In genomic region chr12:49381721-49382365, GRCm38 (mm10) we compare ENCODE assay signal across 18 mouse cellular contexts. TPM values are rescaled to one million over a fixed set of nuclear protein-coding genes. Genes with fewer than 3 reads are reported as not detected.
DNase-seq lines count a peak whose midpoint lies in the region; ATAC-seq lines count a peak whose summit lies in the region.
"Had no signal": no experiment of that assay in that cellular context is flagged by ENCODE, and none has a peak within 500 bp of the region (broad histone marks: within the 10 kb centered on the region; RNA-seq: fewer than 3 reads in every experiment).

No protein-coding gene starts in this region.

- H3K36me3 ChIP-seq in midbrain, embryonic 10.5 days: no peaks in the 10 kb centered on the region
- H3K36me3 ChIP-seq in midbrain, embryonic 16.5 days (ENCODE audit: control insufficient read depth, insufficient read depth, low read length): no peaks in the 10 kb centered on the region
- H3K36me3 ChIP-seq in forebrain, embryonic 10.5 days (replicated peaks): peaks cover 16% of the 10 kb centered on the region
- H3K36me3 ChIP-seq: G1E; liver, embryonic 12.5 days; neural tube, embryonic 12.5 days had no signal

- no peak overlapping the region for H3K9ac ChIP-seq in midbrain, embryonic 16.5 days (ENCODE audit: low read depth, low read length)
- H3K9ac ChIP-seq: liver, embryonic 12.5 days; neural tube, embryonic 12.5 days had no signal

- H3K4me3 ChIP-seq in midbrain, embryonic 10.5 days: no peak overlapping the region
- no peak overlapping the region; the same call in 1 of the 2 replicates for H3K4me3 ChIP-seq in midbrain, embryonic 16.5 days (ENCODE audit: low read depth, low read length)
- H3K4me3 ChIP-seq in forebrain, embryonic 10.5 days: peak overlapping the region; percentile 81
- H3K4me3 ChIP-seq: liver, embryonic 12.5 days; neural tube, embryonic 12.5 days had no signal

- no peak for ATAC-seq in midbrain, embryonic 16.5 days
- ATAC-seq: liver, embryonic 12.5 days had no signal

- H3K27ac ChIP-seq in midbrain, embryonic 10.5 days (replicated peaks): no peak overlapping the region
- H3K27ac ChIP-seq in midbrain, embryonic 16.5 days (ENCODE audit: low read length): no peak overlapping the region; the same call in 1 of the 2 replicates
- peak overlapping the region; percentile 96 for H3K27ac ChIP-seq in forebrain, embryonic 10.5 days
- H3K27ac ChIP-seq: liver, embryonic 12.5 days; macrophage; neural tube, embryonic 12.5 days had no signal

- WGBS in midbrain, embryonic 10.5 days: under 1% methylated on average over 19 of the region's 19 CpGs
- whole genome bisulfite sequencing in midbrain, embryonic 16.5 days: under 1% methylated on average over 19 of the region's 19 CpGs
- under 1% methylated on average over 19 of the region's 19 CpGs for WGBS in forebrain, embryonic 10.5 days

- H3K4me1 ChIP-seq in midbrain, embryonic 10.5 days: peaks cover 22% of the 10 kb centered on the region
- H3K4me1 ChIP-seq in midbrain, embryonic 16.5 days (ENCODE audit: control insufficient read depth, insufficient read depth, low read length): peaks cover 6% of the 10 kb centered on the region
- peaks cover 59% of the 10 kb centered on the region for H3K4me1 ChIP-seq in forebrain, embryonic 10.5 days

- intact Hi-C loops in heart, postnatal 10 days (cut with DNase I): no loop called here

- no peaks in the 10 kb centered on the region for H3K9me3 ChIP-seq in midbrain, embryonic 10.5 days (replicated peaks)
- no peaks in the 10 kb centered on the region; the same call in 1 of the 2 replicates for H3K9me3 ChIP-seq in midbrain, embryonic 16.5 days (replicated peaks; ENCODE audit: control insufficient read depth, low read length, poor library complexity, severe bottlenecking)
- H3K9me3 ChIP-seq in forebrain, embryonic 10.5 days: peaks cover 3% of the 10 kb centered on the region; the same call in 1 of the 2 replicates
- H3K9me3 ChIP-seq: liver, embryonic 12.5 days; neural tube, embryonic 12.5 days had no signal

- H3K27me3 ChIP-seq in midbrain, embryonic 10.5 days (ENCODE audit: low read depth, poor library complexity, severe bottlenecking): peaks cover 100% of the 10 kb centered on the region
- H3K27me3 ChIP-seq in midbrain, embryonic 16.5 days (ENCODE audit: control insufficient read depth, insufficient read depth, low read depth, low read length): peaks cover 54% of the 10 kb centered on the region
- peaks cover 100% of the 10 kb centered on the region for H3K27me3 ChIP-seq in forebrain, embryonic 10.5 days (ENCODE audit: poor library complexity, severe bottlenecking)

- H3K4me2 ChIP-seq in midbrain, embryonic 16.5 days (ENCODE audit: low read length): no peak overlapping the region; the same call in 1 of the 2 replicates
- H3K4me2 ChIP-seq: liver, embryonic 12.5 days; neural tube, embryonic 12.5 days had no signal

- DNase-seq in heart, adult 11 months: peak; percentile 82
- no peak for DNase-seq in heart, postnatal 10 days
- peak; percentile 56 for DNase-seq in midbrain, embryonic 10.5 days (ENCODE audit: low spot score)
- peak; percentile 83 for DNase-seq in forebrain, embryonic 10.5 days (ENCODE audit: extremely low spot score, low spot score)
- DNase-seq in retina, postnatal 1 day: peak; percentile 52
- DNase-seq in thymus, postnatal 4 days: no peak
- DNase-seq in adrenal gland, postnatal 25 days: no peak
- DNase-seq: adrenal gland, postnatal 14 days; cerebellum, adult 9-11 months; thymus, adult 2 months had no signal

RNA-seq across cellular contexts. Expression of gene Foxg1, which starts 0.6 kb away (rescaled TPM):
- under 1 TPM in 1 of 2 experiments, not detected in 1; 0.12 TPM for total RNA-seq in heart, postnatal 10 days (2021)
- polyA plus RNA-seq in midbrain, embryonic 10.5 days (2016; fragmentation: Nextera tagmentation; extraction: Ambion mirVana): 0.31 and 0.42 TPM in 2 replicates
- 1.7 and 2.5 TPM in 2 replicates for polyA plus RNA-seq in midbrain, embryonic 16.5 days (2015; fragmentation: Nextera tagmentation; extraction: Ambion mirVana)
- 20.2 and 20.7 TPM in 2 replicates for polyA plus RNA-seq in forebrain, embryonic 10.5 days (2016; fragmentation: Nextera tagmentation; extraction: Ambion mirVana)
- total RNA-seq in adrenal gland, postnatal 25 days (2021): not detected in 2 replicates
- total RNA-seq: adrenal gland, postnatal 14 days; hematopoietic stem cell, adult 5-6 weeks had no signal
- polyA plus RNA-seq: G1E; gonadal fat pad, adult 2 months; liver, embryonic 12.5 days; macrophage; neural tube, embryonic 12.5 days; spleen, adult 2 months had no signal

RNA-seq across cellular contexts. Expression of gene Gm43517, which starts 3.1 kb away (rescaled TPM):
- total RNA-seq in heart, postnatal 10 days (2021): not detected
- 0.05 TPM in 1 of 2 replicates, not detected in the other for polyA plus RNA-seq in midbrain, embryonic 10.5 days (2016; fragmentation: Nextera tagmentation; extraction: Ambion mirVana)
- polyA plus RNA-seq in midbrain, embryonic 16.5 days (2015; fragmentation: Nextera tagmentation; extraction: Ambion mirVana): 0.10 TPM in 1 of 2 replicates, not detected in the other
- polyA plus RNA-seq in forebrain, embryonic 10.5 days (2016; fragmentation: Nextera tagmentation; extraction: Ambion mirVana): 1.2 TPM in 2 replicates
- total RNA-seq in adrenal gland, postnatal 25 days (2021): not detected in 2 replicates
- total RNA-seq: adrenal gland, postnatal 14 days; hematopoietic stem cell, adult 5-6 weeks had no signal
- polyA plus RNA-seq: G1E; gonadal fat pad, adult 2 months; liver, embryonic 12.5 days; macrophage; neural tube, embryonic 12.5 days; spleen, adult 2 months had no signal

Comparison
In these comparisons a context has a peak if more than half of its experiments do, and no peak if none do; other contexts are left out.
1. DNase-seq: peak in heart, adult 11 months (single experiment), midbrain, embryonic 10.5 days (single experiment), forebrain, embryonic 10.5 days (single experiment) and retina, postnatal 1 day (single experiment); none in heart, postnatal 10 days (0 of 2), thymus, postnatal 4 days (single experiment) and adrenal gland, postnatal 25 days (single experiment).